Mouse (Mus musculus): ENCODE results near the gene Hyls1. TPM values are rescaled to one million over a fixed set of nuclear protein-coding genes. Genes with fewer than 3 reads are reported as not detected.
A peak's percentile ranks its signal among the peaks of the same experiment; 100 is the strongest.

The Hyls1 gene
- polyA plus RNA-seq, 1 experiment, result 2.1 TPM

- no peaks in the 10 kb centered on the region for H3K9me3 ChIP-seq
- TF ChIP-seq GATA1 (IDR thresholded peaks at IDR 0.05; ENCODE audit: borderline replicate concordance, low read length) (no peak), FLI1 (IDR thresholded peaks at IDR 0.05; ENCODE audit: low read length) (no peak)
- peaks cover 37% of the 10 kb centered on the region for H3K36me3 ChIP-seq (replicated peaks; ENCODE audit: low read length)
- no peak overlapping the region for H3K4me3 ChIP-seq (replicated peaks)
- H3K27me3 ChIP-seq (replicated peaks), result peaks cover 4% of the 10 kb centered on the region
- peaks cover 20% of the 10 kb centered on the region; the same call in 1 of the 2 replicates for H3K4me1 ChIP-seq
Measured at GRCm38 (mm10) chr9:35567995-35568394, 2.2 kb downstream of the Hyls1 start.

GRCm38 (mm10) chr9:35564536-35565240 is 5.5 kb downstream of the Hyls1 start:
- Histone ChIP-seq H3K4me1 (peaks cover 40% of the 10 kb centered on the region), H3K9me3 (no peaks in the 10 kb centered on the region), H3K27me3 (replicated peaks) (no peaks in the 10 kb centered on the region), H3K36me3 (replicated peaks; ENCODE audit: low read length) (peaks cover 55% of the 10 kb centered on the region), H3K4me3 (replicated peaks) (no peak overlapping the region)
- TF ChIP-seq FLI1 (IDR thresholded peaks at IDR 0.05; ENCODE audit: low read length) (no peak), GATA1 (IDR thresholded peaks at IDR 0.05; ENCODE audit: borderline replicate concordance, low read length) (no peak)

GRCm38 (mm10) chr9:35561583-35561982 is 8.6 kb downstream of the Hyls1 start:
- Histone ChIP-seq H3K9me3 (0 out of 2 replicates have a peak, but pooled peaks cover 2% of the 10 kb centered on the region), H3K4me1 (peaks cover 35% of the 10 kb centered on the region), H3K4me3 (replicated peaks) (no peak overlapping the region), H3K27me3 (replicated peaks) (peaks cover 21% of the 10 kb centered on the region), H3K36me3 (replicated peaks; ENCODE audit: low read length) (peaks cover 40% of the 10 kb centered on the region)
- TF ChIP-seq FLI1 (IDR thresholded peaks at IDR 0.05; ENCODE audit: low read length) (no peak), GATA1 (IDR thresholded peaks at IDR 0.05; ENCODE audit: borderline replicate concordance, low read length) (no peak)

- H3K9me3 ChIP-seq, result 0 out of 2 replicates have a peak, but pooled peaks cover 2% of the 10 kb centered on the region
- peaks cover 24% of the 10 kb centered on the region for H3K27me3 ChIP-seq (replicated peaks)
- peaks cover 35% of the 10 kb centered on the region for H3K4me1 ChIP-seq
- no peak for TF ChIP-seq GATA1 (IDR thresholded peaks at IDR 0.05; ENCODE audit: borderline replicate concordance, low read length)
- no peak for TF ChIP-seq FLI1 (IDR thresholded peaks at IDR 0.05; ENCODE audit: low read length)
- H3K36me3 ChIP-seq (replicated peaks; ENCODE audit: low read length), result peaks cover 35% of the 10 kb centered on the region
- H3K4me3 ChIP-seq (replicated peaks), result no peak overlapping the region
Measured at GRCm38 (mm10) chr9:35561076-35561475, 9.1 kb downstream of the Hyls1 start.

- TF ChIP-seq FLI1 (IDR thresholded peaks at IDR 0.05; ENCODE audit: low read length), result no peak
- no peak for TF ChIP-seq GATA1 (IDR thresholded peaks at IDR 0.05; ENCODE audit: borderline replicate concordance, low read length)
- peaks cover 29% of the 10 kb centered on the region for H3K4me1 ChIP-seq
- 0 out of 2 replicates have a peak, but pooled peaks cover 2% of the 10 kb centered on the region for H3K9me3 ChIP-seq
Measured at GRCm38 (mm10) chr9:35559009-35559890, 10.9 kb downstream of the Hyls1 start.

GRCm38 (mm10) chr9:35558257-35559008 is 11.8 kb downstream of the Hyls1 start, which contains the start of the genes Ddx25 and Pus3:
Gene Ddx25, minus strand, starts transcription at chr9:35558528.
Gene Pus3, plus strand, starts transcription at chr9:35558595.
- TF ChIP-seq GATA1 (IDR thresholded peaks at IDR 0.05; ENCODE audit: borderline replicate concordance, low read length) (no peak), FLI1 (IDR thresholded peaks at IDR 0.05; ENCODE audit: low read length) (no peak)
- Histone ChIP-seq H3K9me3 (0 out of 2 replicates have a peak, but pooled peaks cover 2% of the 10 kb centered on the region), H3K4me1 (peaks cover 29% of the 10 kb centered on the region), H3K4me3 (replicated peaks) (peak within 1 kb of the TSS; percentile 97), H3K36me3 (replicated peaks; ENCODE audit: low read length) (peaks cover 18% of the 10 kb centered on the region), H3K27me3 (replicated peaks) (peaks cover 40% of the 10 kb centered on the region)

More at GRCm38 (mm10) chr9:35559009-35559890, 10.9 kb downstream of the Hyls1 start:
- H3K36me3 ChIP-seq (replicated peaks; ENCODE audit: low read length), result peaks cover 18% of the 10 kb centered on the region
- H3K27me3 ChIP-seq (replicated peaks), result peaks cover 33% of the 10 kb centered on the region
- H3K4me3 ChIP-seq (replicated peaks), result peak overlapping the region; percentile 97

GRCm38 (mm10) chr9:35556494-35557102 is 13.6 kb downstream of the Hyls1 start:
- Histone ChIP-seq H3K4me1 (peaks cover 25% of the 10 kb centered on the region), H3K4me3 (replicated peaks) (no peak overlapping the region), H3K36me3 (replicated peaks; ENCODE audit: low read length) (peaks cover 7% of the 10 kb centered on the region), H3K27me3 (replicated peaks) (peaks cover 48% of the 10 kb centered on the region), H3K9me3 (0 out of 2 replicates have a peak, but pooled peaks cover 2% of the 10 kb centered on the region)
- no peak for TF ChIP-seq FLI1 (IDR thresholded peaks at IDR 0.05; ENCODE audit: low read length)
- no peak for TF ChIP-seq GATA1 (IDR thresholded peaks at IDR 0.05; ENCODE audit: borderline replicate concordance, low read length)

- TF ChIP-seq FLI1 (IDR thresholded peaks at IDR 0.05; ENCODE audit: low read length) (no peak), GATA1 (IDR thresholded peaks at IDR 0.05; ENCODE audit: borderline replicate concordance, low read length) (no peak)
- H3K9me3 ChIP-seq, result no peaks in the 10 kb centered on the region
- H3K4me1 ChIP-seq, result peaks cover 24% of the 10 kb centered on the region
- peaks cover 18% of the 10 kb centered on the region for H3K27me3 ChIP-seq (replicated peaks)
- no peak overlapping the region for H3K4me3 ChIP-seq (replicated peaks)
- H3K36me3 ChIP-seq (replicated peaks; ENCODE audit: low read length), result no peaks in the 10 kb centered on the region
Measured at GRCm38 (mm10) chr9:35548455-35548854, 21.7 kb downstream of the Hyls1 start.

GRCm38 (mm10) chr9:35546745-35547144 is 23.5 kb downstream of the Hyls1 start:
- no peaks in the 10 kb centered on the region for H3K36me3 ChIP-seq (replicated peaks; ENCODE audit: low read length)
- H3K9me3 ChIP-seq, result no peaks in the 10 kb centered on the region
- H3K27me3 ChIP-seq (replicated peaks), result peaks cover 19% of the 10 kb centered on the region
- H3K4me3 ChIP-seq (replicated peaks), result peak overlapping the region; percentile 85
- TF ChIP-seq GATA1 (IDR thresholded peaks at IDR 0.05; ENCODE audit: borderline replicate concordance, low read length), result no peak
- no peak for TF ChIP-seq FLI1 (IDR thresholded peaks at IDR 0.05; ENCODE audit: low read length)
- peaks cover 24% of the 10 kb centered on the region for H3K4me1 ChIP-seq

Data from megakaryocyte, embryonic 14.5 days (primary cell).